26 mouse cellular contexts compared by ENCODE assay signal in genomic region chr14:22201667-22202066, GRCm38 (mm10).
A peak's percentile ranks its signal among the peaks of the same experiment; 100 is the strongest.
DNase-seq lines count a peak whose midpoint lies in the region; ATAC-seq and TF ChIP-seq lines count a peak whose summit lies in the region.
"Had no signal": no experiment of that assay in that cellular context is flagged by ENCODE, and none has a peak within 500 bp of the region (broad histone marks: within the 10 kb centered on the region; RNA-seq: fewer than 3 reads in every experiment).

No protein-coding gene starts in this region.

- no peaks in the 10 kb centered on the region for H3K9me3 ChIP-seq in heart, embryonic 11.5 days (replicated peaks; ENCODE audit: control insufficient read depth, low read length)
- H3K9me3 ChIP-seq in heart, embryonic 15.5 days (replicated peaks) = no peaks in the 10 kb centered on the region
- H3K9me3 ChIP-seq in midbrain, embryonic 11.5 days (ENCODE audit: control insufficient read depth, low read length) = no peaks in the 10 kb centered on the region
- no peaks in the 10 kb centered on the region for H3K9me3 ChIP-seq in midbrain, postnatal 0 days (ENCODE audit: low read length)
- H3K9me3 ChIP-seq: embryonic facial prominence, embryonic 10.5 days; embryonic facial prominence, embryonic 12.5 days; forebrain, embryonic 13.5 days; forebrain, embryonic 15.5 days; G1E had no signal

- H3K4me2 ChIP-seq in heart, embryonic 11.5 days = no peak overlapping the region
- no peak overlapping the region for H3K4me2 ChIP-seq in heart, embryonic 15.5 days
- no peak overlapping the region for H3K4me2 ChIP-seq in midbrain, embryonic 11.5 days
- no peak overlapping the region for H3K4me2 ChIP-seq in midbrain, postnatal 0 days (ENCODE audit: low read depth, low read length, poor library complexity, severe bottlenecking)
- H3K4me2 ChIP-seq: embryonic facial prominence, embryonic 12.5 days; forebrain, embryonic 13.5 days; forebrain, embryonic 15.5 days had no signal

- TF ChIP-seq CTCF in midbrain, postnatal 0 days (IDR thresholded peaks at IDR 0.05) = no peak

- H3K36me3 ChIP-seq in heart, embryonic 11.5 days (ENCODE audit: control insufficient read depth, insufficient read depth, low read length) = no peaks in the 10 kb centered on the region
- no peaks in the 10 kb centered on the region for H3K36me3 ChIP-seq in heart, embryonic 15.5 days
- no peaks in the 10 kb centered on the region for H3K36me3 ChIP-seq in midbrain, embryonic 11.5 days (ENCODE audit: control insufficient read depth, insufficient read depth, low read length)
- no peaks in the 10 kb centered on the region for H3K36me3 ChIP-seq in midbrain, postnatal 0 days (ENCODE audit: insufficient read depth, low read length)
- H3K36me3 ChIP-seq: embryonic facial prominence, embryonic 10.5 days; embryonic facial prominence, embryonic 12.5 days; forebrain, embryonic 15.5 days; G1E had no signal

- H3K9ac ChIP-seq in heart, embryonic 11.5 days (ENCODE audit: low read depth, low read length) = no peak overlapping the region
- H3K9ac ChIP-seq in heart, embryonic 15.5 days = no peak overlapping the region
- H3K9ac ChIP-seq in midbrain, embryonic 11.5 days (ENCODE audit: low read length) = no peak overlapping the region
- H3K9ac ChIP-seq in midbrain, postnatal 0 days (replicated peaks; ENCODE audit: low read length, poor library complexity, severe bottlenecking) = no peak overlapping the region
- H3K9ac ChIP-seq: embryonic facial prominence, embryonic 12.5 days; forebrain, embryonic 13.5 days; forebrain, embryonic 15.5 days had no signal

- no peaks in the 10 kb centered on the region for H3K27me3 ChIP-seq in heart, embryonic 11.5 days (ENCODE audit: control insufficient read depth, insufficient read depth, low read length)
- no peaks in the 10 kb centered on the region for H3K27me3 ChIP-seq in heart, embryonic 15.5 days
- no peaks in the 10 kb centered on the region for H3K27me3 ChIP-seq in midbrain, embryonic 11.5 days (ENCODE audit: control insufficient read depth, insufficient read depth, low read length)
- H3K27me3 ChIP-seq in midbrain, postnatal 0 days (ENCODE audit: insufficient read depth, low read length) = no peaks in the 10 kb centered on the region
- H3K27me3 ChIP-seq: CH12.LX; embryonic facial prominence, embryonic 12.5 days; Patski had no signal

- H3K27ac ChIP-seq in heart, embryonic 11.5 days (ENCODE audit: low read depth, low read length) = no peak overlapping the region
- no peak overlapping the region for H3K27ac ChIP-seq in heart, embryonic 15.5 days
- H3K27ac ChIP-seq in midbrain, embryonic 11.5 days (ENCODE audit: low read depth, low read length) = no peak overlapping the region
- no peak overlapping the region for H3K27ac ChIP-seq in midbrain, postnatal 0 days (ENCODE audit: low read depth, low read length)
- H3K27ac ChIP-seq: embryonic facial prominence, embryonic 10.5 days; embryonic facial prominence, embryonic 12.5 days; forebrain, embryonic 13.5 days; forebrain, embryonic 15.5 days had no signal

- ATAC-seq in heart, embryonic 11.5 days (replicated peaks; ENCODE audit: insufficient number of reproducible peaks, low FRiP score, low TSS enrichment) = no peak
- ATAC-seq in heart, embryonic 15.5 days (replicated peaks; ENCODE audit: insufficient number of reproducible peaks, insufficient read depth, low FRiP score, low read depth) = 0 out of 2 replicates have a peak, but pooled peaks have one; percentile 27
- no peak for ATAC-seq in midbrain, embryonic 11.5 days (ENCODE audit: low FRiP score)
- ATAC-seq in midbrain, postnatal 0 days (ENCODE audit: low FRiP score) = no peak
- ATAC-seq: activated CD4-positive, CD25-positive, alpha-beta regulatory T cell, adult 4 months; CD4-positive, CD25-positive, alpha-beta regulatory T cell, adult 4 months; forebrain, embryonic 13.5 days; forebrain, embryonic 15.5 days; Patski had no signal

- H3K4me3 ChIP-seq in heart, embryonic 11.5 days (ENCODE audit: low read depth, low read length) = no peak overlapping the region
- no peak overlapping the region for H3K4me3 ChIP-seq in heart, embryonic 15.5 days
- H3K4me3 ChIP-seq in midbrain, embryonic 11.5 days (ENCODE audit: low read depth, low read length) = no peak overlapping the region
- H3K4me3 ChIP-seq in midbrain, postnatal 0 days (ENCODE audit: low read depth, low read length) = no peak overlapping the region
- H3K4me3 ChIP-seq: embryonic facial prominence, embryonic 10.5 days; embryonic facial prominence, embryonic 12.5 days; forebrain, embryonic 13.5 days; forebrain, embryonic 15.5 days had no signal

- peaks cover 15% of the 10 kb centered on the region for H3K4me1 ChIP-seq in heart, embryonic 11.5 days (ENCODE audit: control insufficient read depth, insufficient read depth, low read length)
- H3K4me1 ChIP-seq in heart, embryonic 15.5 days (replicated peaks) = peaks cover 16% of the 10 kb centered on the region
- no peaks in the 10 kb centered on the region for H3K4me1 ChIP-seq in midbrain, embryonic 11.5 days (ENCODE audit: control insufficient read depth, insufficient read depth, low read length)
- no peaks in the 10 kb centered on the region for H3K4me1 ChIP-seq in midbrain, postnatal 0 days (ENCODE audit: insufficient read depth, low read length)
- H3K4me1 ChIP-seq: embryonic facial prominence, embryonic 10.5 days; embryonic facial prominence, embryonic 12.5 days had no signal

- peak; percentile 11 for DNase-seq in embryo, embryonic 10 days (ENCODE audit: low spot score)
- no peak for DNase-seq in embryo, embryonic 9.5 days (ENCODE audit: extremely low spot score)
- peak; percentile 10 for DNase-seq in heart, adult 11 months
- DNase-seq in heart, adult 9 months (ENCODE audit: low spot score in 2 of 2) = no peak
- peak; percentile 54 for DNase-seq in midbrain, embryonic 11.5 days (ENCODE audit: low spot score, missing footprints)
- no peak for DNase-seq in midbrain, postnatal 0 days (ENCODE audit: low spot score)
- DNase-seq: adrenal gland, adult 8-10 months; adrenal gland, postnatal 14 days; adrenal gland, postnatal 36 days; B cell, adult 2 months; cerebellum, adult 11-12 months; cerebellum, adult 2 months; cerebellum, adult 9-10 months; cerebellum, postnatal 10 days; cerebellum, postnatal 25 days had no signal

- 33% methylated on average over 2 of the region's 2 CpGs for WGBS in heart, embryonic 11.5 days (ENCODE audit: insufficient replicate concordance)
- 37% methylated on average over 2 of the region's 2 CpGs for WGBS in heart, embryonic 15.5 days
- WGBS in midbrain, embryonic 11.5 days = 96% methylated on average over 2 of the region's 2 CpGs
- 95% methylated on average over 2 of the region's 2 CpGs for WGBS in midbrain, postnatal 0 days

Comparison
In these comparisons a context has a peak if more than half of its experiments do, and no peak if none do; other contexts are left out.
1. DNase-seq: peak in embryo, embryonic 10 days (single experiment), heart, adult 11 months (single experiment) and midbrain, embryonic 11.5 days (single experiment); none in embryo, embryonic 9.5 days (single experiment), heart, adult 9 months (0 of 2) and midbrain, postnatal 0 days (single experiment).